Mouse (Mus musculus): ENCODE data around the gene Ctsj. TPM values are rescaled to one million over a fixed set of nuclear protein-coding genes. Genes with fewer than 3 reads are reported as not detected.
"Not testable (repeated sequence)": the region's sequence is repeated elsewhere in the genome, so short reads cannot be mapped to it uniquely, and the experiment has no call there.

Gene Ctsj
- polyA plus RNA-seq (2015; fragmentation: Nextera tagmentation; extraction: Ambion mirVana): not detected in 2 replicates

- no peak within 1 kb of the TSS for H3K9ac ChIP-seq
- no peak within 1 kb of the TSS for H3K27ac ChIP-seq (replicated peaks)
- H3K27me3 ChIP-seq: no peaks in the 10 kb centered on the region
- no peaks in the 10 kb centered on the region for H3K4me1 ChIP-seq (replicated peaks)
- 72% methylated on average over 3 of the region's 3 CpGs for WGBS
- H3K36me3 ChIP-seq: no peaks in the 10 kb centered on the region
- no peak for ATAC-seq (ENCODE audit: low read depth)
- peaks cover 29% of the 10 kb centered on the region for H3K9me3 ChIP-seq
- no peak within 1 kb of the TSS for H3K4me2 ChIP-seq
- no peak within 1 kb of the TSS for H3K4me3 ChIP-seq
Observed at GRCm38 (mm10) chr13:61005859-61006258, at the start of gene Ctsj. Gene Ctsj, minus strand, starts transcription at chr13:61005959.

DNA sequence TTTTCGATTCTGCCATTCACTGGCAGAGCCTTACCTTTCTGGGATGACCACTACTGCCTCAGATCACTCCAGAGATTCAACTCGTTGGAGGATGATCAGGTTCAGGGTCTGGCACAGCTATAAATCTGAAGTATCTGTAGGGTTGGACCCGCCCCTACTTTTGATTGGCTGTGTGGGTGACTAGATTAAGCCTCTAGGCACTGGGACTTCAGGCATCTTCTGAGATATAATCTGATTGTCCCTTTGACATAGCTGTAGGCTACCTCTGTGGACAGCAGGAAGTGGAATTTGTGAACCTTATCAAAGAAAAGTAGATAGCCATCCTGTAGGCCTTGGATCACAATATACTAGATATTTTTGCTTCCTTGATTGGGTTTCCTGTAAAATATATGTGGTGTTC is 34.8 kb upstream of the Ctsj start, which contains the start of gene Ctsq:
Gene Ctsq, minus strand, starts transcription at position 101 of the 400 bp plus-strand sequence.
- H3K27ac ChIP-seq (replicated peaks): no peak within 1 kb of the TSS
- no peak within 1 kb of the TSS for H3K4me2 ChIP-seq
- H3K9ac ChIP-seq: no peak within 1 kb of the TSS
- no peaks in the 10 kb centered on the region for H3K4me1 ChIP-seq (replicated peaks)
- no peak within 1 kb of the TSS for H3K4me3 ChIP-seq
- 58% methylated on average over 3 of the region's 3 CpGs for WGBS
- no peaks in the 10 kb centered on the region for H3K36me3 ChIP-seq
- no peaks in the 10 kb centered on the region for H3K27me3 ChIP-seq
- no peak for ATAC-seq (ENCODE audit: low read depth)
- peaks cover 22% of the 10 kb centered on the region for H3K9me3 ChIP-seq

DNA sequence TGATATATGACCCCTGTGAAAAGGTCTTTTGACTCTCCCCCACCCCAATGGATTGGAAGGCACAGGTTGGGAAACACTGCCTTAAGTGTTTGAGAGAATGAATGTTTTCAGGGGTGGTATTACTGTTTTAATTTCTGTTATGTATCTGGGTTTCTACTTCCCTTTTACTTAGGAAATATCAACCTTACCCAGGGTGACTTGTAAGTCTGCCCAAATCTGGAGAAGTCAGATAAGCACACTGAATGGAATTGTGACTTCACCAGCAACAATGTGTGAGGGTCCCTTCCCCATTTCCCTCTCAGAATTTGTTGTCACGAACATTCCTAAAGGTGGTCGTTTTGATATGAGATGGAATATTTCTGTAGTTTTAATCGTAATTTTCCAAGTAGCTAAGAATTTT is 17.0 kb upstream of the Ctsj start:
- Histone ChIP-seq H3K4me1 (replicated peaks) (no peaks in the 10 kb centered on the region), H3K27me3 (no peaks in the 10 kb centered on the region), H3K36me3 (no peaks in the 10 kb centered on the region), H3K27ac (replicated peaks) (no peak overlapping the region), H3K9ac (no peak overlapping the region), H3K4me3 (no peak overlapping the region), H3K9me3 (peaks cover 35% of the 10 kb centered on the region), H3K4me2 (no peak overlapping the region)
- 87% methylated on average over 3 of the region's 3 CpGs for WGBS
- no peak for ATAC-seq (ENCODE audit: low read depth)

- H3K4me1 ChIP-seq (replicated peaks): no peaks in the 10 kb centered on the region
- ATAC-seq (ENCODE audit: low read depth): no peak
- H3K36me3 ChIP-seq: no peaks in the 10 kb centered on the region
- no peak overlapping the region for H3K4me2 ChIP-seq
- 83% methylated on average over 6 of the region's 6 CpGs for whole genome bisulfite sequencing
- H3K27me3 ChIP-seq: no peaks in the 10 kb centered on the region
- no peak overlapping the region for H3K4me3 ChIP-seq
- H3K9ac ChIP-seq: no peak overlapping the region
- H3K27ac ChIP-seq (replicated peaks): no peak overlapping the region
- peaks cover 36% of the 10 kb centered on the region for H3K9me3 ChIP-seq
Observed at GRCm38 (mm10) chr13:61021844-61022243, 16.1 kb upstream of the Ctsj start.

GRCm38 (mm10) chr13:61010171-61010570 is 4.4 kb upstream of the Ctsj start:
- Histone ChIP-seq H3K27me3 (no peaks in the 10 kb centered on the region), H3K27ac (replicated peaks) (no peak overlapping the region), H3K9me3 (peaks cover 18% of the 10 kb centered on the region), H3K4me2 (no peak overlapping the region), H3K36me3 (no peaks in the 10 kb centered on the region), H3K4me3 (no peak overlapping the region), H3K9ac (no peak overlapping the region), H3K4me1 (replicated peaks) (no peaks in the 10 kb centered on the region)
- ATAC-seq (ENCODE audit: low read depth): no peak
- 80% methylated on average over 4 of the region's 4 CpGs for WGBS

- Histone ChIP-seq H3K27ac (replicated peaks) (no peak overlapping the region), H3K4me1 (replicated peaks) (no peaks in the 10 kb centered on the region), H3K9ac (no peak overlapping the region), H3K9me3 (peaks cover 24% of the 10 kb centered on the region), H3K36me3 (no peaks in the 10 kb centered on the region), H3K4me2 (no peak overlapping the region), H3K27me3 (no peaks in the 10 kb centered on the region), H3K4me3 (no peak overlapping the region)
- 64% methylated on average over 2 of the region's 2 CpGs for WGBS
- no peak for ATAC-seq (ENCODE audit: low read depth)
Observed at GRCm38 (mm10) chr13:60997600-60997999, 8.2 kb downstream of the Ctsj start.

GRCm38 (mm10) chr13:60986915-60987314 is 18.8 kb downstream of the Ctsj start:
- not testable (repeated sequence) for H3K9me3 ChIP-seq; H3K4me2 ChIP-seq; H3K4me1 ChIP-seq (replicated peaks); ATAC-seq (ENCODE audit: low read depth); H3K27me3 ChIP-seq; H3K27ac ChIP-seq (replicated peaks); H3K9ac ChIP-seq; H3K36me3 ChIP-seq; H3K4me3 ChIP-seq
- WGBS: 78% methylated on average over 5 of the region's 5 CpGs

DNA sequence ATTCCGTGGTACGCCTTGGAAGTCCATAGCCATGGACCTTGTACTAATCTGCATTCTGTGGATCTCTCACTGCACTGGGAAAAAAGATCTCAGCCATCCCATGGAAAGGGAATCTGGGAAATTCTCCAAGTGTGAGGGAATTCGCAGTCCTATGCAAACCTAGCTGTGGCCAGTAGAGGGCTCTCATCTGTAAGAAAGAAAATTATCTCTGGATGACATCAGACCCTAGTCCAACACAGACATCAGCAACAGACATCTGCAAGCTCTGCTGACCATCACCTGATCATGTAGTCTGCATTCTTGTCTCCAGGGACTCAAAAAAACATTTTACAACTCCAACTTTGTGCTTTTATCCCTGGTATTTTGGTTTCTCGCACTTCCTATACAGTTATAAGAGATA is 33.4 kb downstream of the Ctsj start:
- H3K9ac ChIP-seq; H3K4me1 ChIP-seq (replicated peaks); H3K27me3 ChIP-seq; H3K9me3 ChIP-seq; H3K27ac ChIP-seq (replicated peaks); H3K4me3 ChIP-seq; H3K36me3 ChIP-seq; ATAC-seq (ENCODE audit: low read depth); H3K4me2 ChIP-seq: not testable (repeated sequence)
- 68% methylated on average over 4 of the region's 4 CpGs for WGBS

- not testable (repeated sequence) for H3K36me3 ChIP-seq; ATAC-seq (ENCODE audit: low read depth); H3K9ac ChIP-seq; H3K4me2 ChIP-seq; H3K4me3 ChIP-seq; H3K4me1 ChIP-seq (replicated peaks); H3K27me3 ChIP-seq; H3K27ac ChIP-seq (replicated peaks)
- WGBS: 26% methylated on average over 5 of the region's 5 CpGs
- H3K9me3 ChIP-seq: peaks cover 26% of the 10 kb centered on the region
Observed at GRCm38 (mm10) chr13:60963985-60964384, 41.8 kb downstream of the Ctsj start.

GRCm38 (mm10) chr13:60961706-60962105 is 44.1 kb downstream of the Ctsj start:
- Histone ChIP-seq H3K4me2 (no peak overlapping the region), H3K4me3 (no peak overlapping the region), H3K9me3 (peaks cover 35% of the 10 kb centered on the region), H3K9ac (no peak overlapping the region), H3K36me3 (no peaks in the 10 kb centered on the region), H3K27ac (replicated peaks) (no peak overlapping the region), H3K27me3 (no peaks in the 10 kb centered on the region), H3K4me1 (replicated peaks) (no peaks in the 10 kb centered on the region)
- ATAC-seq (ENCODE audit: low read depth): no peak
- WGBS: 69% methylated on average over 5 of the region's 5 CpGs

Other genes with a start within 250 kb of the Ctsj start
- gene BC051665, start 219.6 kb downstream of the Ctsj start, polyA plus RNA-seq (2015; fragmentation: Nextera tagmentation; extraction: Ambion mirVana): not detected in 2 replicates
- gene Ctsll3, start 203.1 kb downstream of the Ctsj start, polyA plus RNA-seq (2015; fragmentation: Nextera tagmentation; extraction: Ambion mirVana): not detected in 2 replicates
- gene 4930486L24Rik, start 141.5 kb downstream of the Ctsj start, polyA plus RNA-seq (2015; fragmentation: Nextera tagmentation; extraction: Ambion mirVana): not detected in 2 replicates
- 0.14 TPM in 1 of 2 replicates, not detected in the other for gene Gm49392, start 109.1 kb downstream of the Ctsj start, polyA plus RNA-seq (2015; fragmentation: Nextera tagmentation; extraction: Ambion mirVana)
- gene Ctla2b, start 108.5 kb downstream of the Ctsj start, polyA plus RNA-seq (2015; fragmentation: Nextera tagmentation; extraction: Ambion mirVana): 1.0 and 2.9 TPM in 2 replicates
- not detected in 2 replicates for gene Tpbpb, start 101.1 kb downstream of the Ctsj start, polyA plus RNA-seq (2015; fragmentation: Nextera tagmentation; extraction: Ambion mirVana)
- not detected in 2 replicates for gene Gm49393, start 70.4 kb downstream of the Ctsj start, polyA plus RNA-seq (2015; fragmentation: Nextera tagmentation; extraction: Ambion mirVana)
- 1.2 and 2.3 TPM in 2 replicates for gene Gm49391, start 69.4 kb downstream of the Ctsj start, polyA plus RNA-seq (2015; fragmentation: Nextera tagmentation; extraction: Ambion mirVana)
- 18.2 and 20.3 TPM in 2 replicates for gene Ctla2a, start 69.3 kb downstream of the Ctsj start, polyA plus RNA-seq (2015; fragmentation: Nextera tagmentation; extraction: Ambion mirVana)
- gene Tpbpa, start 64.0 kb downstream of the Ctsj start, polyA plus RNA-seq (2015; fragmentation: Nextera tagmentation; extraction: Ambion mirVana): 0.27 TPM in 1 of 2 replicates, not detected in the other
- not detected in 2 replicates for gene Ctsq, start 34.7 kb upstream of the Ctsj start, polyA plus RNA-seq (2015; fragmentation: Nextera tagmentation; extraction: Ambion mirVana)
- gene Ctsr, start 158.3 kb upstream of the Ctsj start, polyA plus RNA-seq (2015; fragmentation: Nextera tagmentation; extraction: Ambion mirVana): not detected in 2 replicates
- gene Cts6, start 197.5 kb upstream of the Ctsj start, polyA plus RNA-seq (2015; fragmentation: Nextera tagmentation; extraction: Ambion mirVana): not detected in 2 replicates
- not detected in 2 replicates for gene Cts8, start 249.4 kb upstream of the Ctsj start, polyA plus RNA-seq (2015; fragmentation: Nextera tagmentation; extraction: Ambion mirVana)

Data from neural tube, embryonic 13.5 days (tissue).